Mouse (Mus musculus): ENCODE data around the gene Trim28. TPM values are rescaled to one million over a fixed set of nuclear protein-coding genes. Genes with fewer than 3 reads are reported as not detected.

Gene Trim28
- 32.3 TPM for polyA plus RNA-seq (2017; shearing (Covaris generic))

DNA sequence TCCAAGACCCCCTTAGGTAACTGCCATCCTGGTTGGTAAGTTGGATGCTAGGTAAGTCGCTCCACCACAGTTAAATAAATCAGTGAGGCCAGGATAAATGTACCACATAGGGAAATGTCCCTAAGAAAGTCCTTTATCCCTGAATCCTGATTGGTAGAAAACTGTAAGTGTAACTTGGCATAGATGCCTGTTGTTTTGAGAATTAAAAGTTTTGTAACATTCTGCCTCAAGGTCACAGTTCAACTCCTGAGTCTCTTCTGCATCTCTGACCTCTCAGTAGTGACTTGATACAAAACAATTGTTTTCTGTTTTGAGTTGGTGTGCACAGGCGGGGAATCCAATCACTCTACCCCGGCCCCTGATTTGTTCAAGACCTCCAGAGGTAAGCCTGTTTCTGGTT is at the start of gene Trim28:
TSS of gene Trim28 (plus strand) at position 264 of the 400 bp plus-strand sequence.

DNA sequence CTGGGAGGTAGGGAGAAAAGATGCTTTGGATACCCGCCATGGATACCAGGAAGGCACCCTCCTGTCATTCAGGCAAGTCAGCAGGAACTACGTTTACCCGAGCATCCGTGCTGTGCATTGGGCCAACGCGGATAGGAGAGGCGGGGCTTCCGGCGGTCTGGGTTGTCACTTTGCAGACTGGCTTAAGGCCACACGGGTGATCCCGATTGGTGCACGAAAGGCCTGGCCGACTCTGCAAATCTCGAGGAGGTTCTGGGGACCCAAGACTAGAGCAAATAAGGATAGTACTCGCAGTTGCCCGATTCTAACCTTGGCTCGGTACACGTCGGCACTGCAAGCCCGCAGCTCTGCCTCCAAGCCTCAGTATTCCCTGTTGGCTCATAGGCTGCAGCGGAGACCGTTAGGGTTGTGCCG is 33.2 kb upstream of the Trim28 start, which contains the start of gene Zfp324:
TSS of gene Zfp324 (plus strand) at position 161 of the 414 bp plus-strand sequence.

DNA sequence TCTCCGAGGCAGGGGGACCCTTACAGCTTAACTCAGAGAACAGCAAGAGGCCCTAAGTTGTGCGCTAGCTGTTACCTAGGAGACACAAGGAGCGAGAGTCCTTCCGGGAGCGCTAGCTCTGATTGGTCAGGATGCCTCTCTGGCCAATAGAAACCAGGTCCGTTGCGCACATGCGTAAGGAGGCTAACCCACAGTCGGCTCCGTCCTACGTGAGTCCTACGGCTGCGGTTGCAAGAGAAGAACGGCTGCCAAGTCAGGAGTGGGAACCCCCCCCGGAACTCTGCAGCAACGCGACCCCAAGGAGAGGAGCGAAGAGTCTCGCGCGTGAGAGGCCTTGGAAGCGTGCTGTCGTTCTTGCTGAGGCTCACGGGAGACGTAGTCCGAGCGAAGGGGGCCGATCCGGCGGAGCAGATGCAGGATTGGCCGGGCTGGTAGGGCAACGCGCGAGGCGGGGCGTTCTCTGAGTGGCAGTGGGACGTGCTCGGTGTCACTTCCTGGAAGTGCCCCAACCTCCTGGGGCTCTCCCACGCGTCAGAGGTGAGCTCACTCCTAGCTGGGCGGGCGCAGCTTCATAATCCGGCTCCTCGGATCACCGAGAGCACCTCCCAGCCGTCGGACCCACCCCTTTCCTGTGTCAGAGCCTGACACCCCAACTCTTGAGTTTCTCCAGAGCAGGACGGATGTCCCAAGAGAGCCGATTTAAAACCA is 21.1 kb upstream of the Trim28 start, which contains the start of gene Zfp446:
TSS of gene Zfp446 (plus strand) at position 167 of the 708 bp plus-strand sequence.

DNA sequence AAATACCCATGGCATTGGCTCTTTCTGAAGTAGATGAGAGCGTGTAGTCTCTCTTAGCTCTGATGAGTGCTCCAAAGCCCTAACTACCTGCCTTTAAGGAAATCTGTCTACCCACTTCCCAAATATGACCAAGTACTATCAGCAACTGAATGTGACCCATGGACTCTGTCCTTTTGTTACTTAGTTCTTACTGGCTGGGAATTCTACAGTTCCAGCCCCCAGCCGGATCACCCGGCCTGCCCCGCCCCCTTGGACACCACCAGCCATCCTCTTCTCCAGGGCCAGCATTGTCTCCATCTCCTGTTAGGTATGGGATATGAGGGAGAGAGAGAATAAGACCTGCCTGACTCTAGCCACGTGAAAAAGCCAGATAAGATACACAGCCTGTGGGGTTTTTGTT is 861 bp upstream of the Trim28 start, which contains the start of gene Slc27a5:
TSS of gene Slc27a5 (minus strand) at position 140 of the 400 bp plus-strand sequence.

DNA sequence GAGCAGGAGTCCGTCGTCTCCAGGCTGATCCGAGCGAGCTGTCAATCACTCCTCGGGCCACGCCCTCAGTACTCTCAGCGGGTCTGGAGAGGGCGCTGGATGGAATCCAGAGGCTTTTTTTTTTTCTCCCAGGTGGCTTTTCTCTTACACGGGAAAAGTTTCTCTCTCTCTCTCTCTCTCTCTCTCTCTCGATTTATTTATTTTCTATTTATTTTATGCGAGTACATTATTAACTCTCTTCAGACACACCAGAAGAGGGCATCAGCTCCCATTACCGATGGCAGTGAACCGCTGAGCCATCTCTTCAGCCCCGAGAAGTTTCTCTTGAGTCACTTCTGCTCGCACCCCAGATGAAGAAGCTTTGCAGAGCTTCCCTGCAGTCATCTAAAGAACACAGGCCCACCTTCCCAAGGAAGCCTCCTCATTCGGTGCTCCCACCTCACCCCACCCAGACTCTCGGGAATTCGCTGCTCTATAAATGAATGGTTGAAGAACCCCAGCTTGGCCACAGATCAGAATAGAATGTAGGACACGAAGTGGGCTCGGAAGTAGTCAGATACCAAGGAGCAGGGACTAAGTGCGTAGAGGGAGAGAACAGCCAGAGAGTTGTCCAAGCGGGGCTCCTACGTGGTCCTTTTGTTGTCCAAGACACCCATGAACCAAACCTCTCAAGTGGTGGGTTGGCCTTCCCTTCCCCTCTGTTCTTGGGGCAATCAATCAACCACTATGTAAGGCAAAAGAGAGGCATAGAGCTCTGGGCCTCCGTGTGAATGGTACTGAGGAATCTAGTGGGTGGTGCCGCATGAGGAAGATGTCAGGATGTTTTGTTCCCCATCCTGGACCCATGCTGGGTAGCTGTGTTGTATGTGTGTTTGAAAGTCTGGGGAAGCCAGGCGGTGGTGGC is 11.3 kb downstream of the Trim28 start, which contains the start of gene Zbtb45:
TSS of gene Zbtb45 (minus strand) at position 30 of the 904 bp plus-strand sequence.

DNA sequence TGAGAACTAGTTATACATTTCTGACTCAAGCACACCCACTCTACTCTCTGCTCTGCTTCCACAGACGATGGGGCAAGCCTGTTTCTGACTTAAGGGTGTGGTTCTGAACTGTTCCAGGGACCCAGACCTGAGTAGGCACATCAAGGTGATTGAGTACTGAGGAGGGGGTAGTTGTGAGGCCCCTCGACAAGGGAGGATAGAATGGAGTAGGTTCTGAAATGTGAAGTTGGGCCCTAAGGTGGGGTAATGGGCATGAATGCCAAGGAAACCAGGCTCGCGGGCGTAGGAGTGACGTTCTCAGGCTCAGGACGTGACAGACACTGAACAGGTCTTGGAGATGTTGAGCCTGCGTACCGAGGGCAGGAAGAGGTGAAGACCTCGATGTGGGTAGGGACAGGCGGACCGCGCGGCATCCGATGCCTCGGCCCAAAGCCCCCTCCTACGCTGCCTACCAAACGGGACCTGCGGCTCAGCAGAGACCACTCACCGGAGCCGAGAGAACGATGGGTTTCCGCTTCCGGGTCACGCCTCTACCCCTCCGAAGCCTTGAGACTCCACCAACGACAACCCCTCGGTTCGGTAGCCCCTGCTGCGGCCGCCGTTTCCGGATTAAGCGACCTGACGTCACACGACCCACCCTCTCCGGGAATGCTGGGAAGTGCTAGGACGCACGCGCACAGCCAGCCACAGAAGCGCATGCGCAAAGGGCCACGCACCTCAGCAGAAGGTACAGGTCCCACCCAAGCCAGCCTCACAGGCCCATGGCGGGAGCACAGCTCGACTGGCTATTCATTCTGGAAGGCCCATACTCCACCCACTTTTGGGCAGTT is 35.4 kb downstream of the Trim28 start, which contains the start of gene Chmp2a:
TSS of gene Chmp2a (minus strand) at position 660 of the 830 bp plus-strand sequence.

DNA sequence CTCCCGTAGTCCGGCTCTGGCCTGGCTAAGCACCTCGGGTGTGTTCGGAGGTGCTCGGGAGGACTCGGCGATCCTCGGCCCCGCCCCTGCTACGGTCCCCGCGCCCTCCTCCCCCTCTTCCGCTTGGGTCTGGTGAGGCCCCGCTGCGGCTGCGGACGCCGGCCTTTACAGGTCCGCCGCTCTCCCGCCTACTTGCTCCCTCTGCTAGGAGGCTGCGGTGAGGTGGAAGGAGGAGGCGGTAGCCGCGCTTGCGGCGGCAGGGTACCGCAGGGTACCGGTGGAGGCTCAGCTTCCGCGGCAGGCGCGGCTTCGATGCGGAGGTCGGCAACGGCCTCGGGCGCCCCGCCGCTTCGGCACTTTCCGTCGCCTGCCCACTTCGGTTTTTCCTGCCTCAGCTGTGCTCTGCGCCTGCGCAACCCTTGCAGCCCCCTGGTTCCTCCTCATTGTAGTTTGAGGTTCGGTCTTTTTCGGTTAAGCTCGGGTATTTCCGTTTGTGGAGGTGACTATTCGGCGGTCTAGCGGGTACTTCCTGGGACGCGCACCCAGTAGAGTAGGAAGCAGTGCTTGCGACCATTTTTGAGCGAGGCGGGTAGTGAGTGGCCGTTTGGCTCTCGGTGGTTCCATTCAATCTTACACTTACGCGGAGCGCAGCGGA is 39.1 kb downstream of the Trim28 start, which contains the start of gene Ube2m:
TSS of gene Ube2m (minus strand) at position 375 of the 655 bp plus-strand sequence.

DNA sequence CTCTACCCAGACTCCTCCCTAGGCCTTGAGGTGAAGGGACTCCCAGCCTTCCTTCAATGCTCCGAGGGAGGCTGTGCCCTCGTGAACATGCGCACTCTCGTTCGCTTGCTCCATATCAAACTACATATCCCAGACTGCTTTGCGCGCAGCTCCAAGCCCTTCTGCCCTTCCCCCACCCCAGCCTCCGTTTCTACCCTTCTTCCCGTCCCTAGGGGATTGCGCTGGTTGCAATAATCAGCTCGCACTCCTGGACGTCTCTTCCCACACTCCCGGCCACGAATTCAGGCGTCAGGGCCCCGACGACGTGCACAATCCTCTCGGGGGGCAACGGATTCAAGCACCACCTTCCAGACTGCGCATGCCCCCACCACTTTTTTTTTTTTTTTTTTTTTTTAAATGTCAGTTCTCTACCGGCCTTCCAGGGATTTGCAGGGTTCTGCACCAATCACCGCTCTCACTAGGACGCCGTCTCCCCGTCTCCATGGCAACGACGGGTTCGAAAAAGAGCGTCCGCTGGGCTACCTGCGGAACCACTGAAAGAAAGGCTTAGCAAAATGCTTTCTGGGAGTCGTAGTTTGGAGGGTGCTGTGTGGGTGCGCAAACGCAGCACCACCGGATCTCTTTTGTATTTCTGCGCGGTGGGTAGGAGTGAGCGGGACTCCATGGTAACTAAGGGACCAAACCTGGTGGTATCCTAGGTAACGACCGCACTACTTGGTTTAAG is 55.5 kb downstream of the Trim28 start, which contains the start of gene Mzf1:
TSS of gene Mzf1 (minus strand) at position 478 of the 724 bp plus-strand sequence.

Other genes with a start within 250 kb of the Trim28 start
- 1.0 TPM for gene Zscan18, start 195.5 kb upstream of the Trim28 start, polyA plus RNA-seq (2017; shearing (Covaris generic))
- gene Zfp329, start 180.3 kb upstream of the Trim28 start, polyA plus RNA-seq (2017; shearing (Covaris generic)): 17.0 TPM
- gene Zfp110, start 164.4 kb upstream of the Trim28 start, polyA plus RNA-seq (2017; shearing (Covaris generic)): 82.7 TPM
- gene Zfp128, start 117.9 kb upstream of the Trim28 start, polyA plus RNA-seq (2017; shearing (Covaris generic)): 4.1 TPM
- gene Zscan22, start 101.3 kb upstream of the Trim28 start, polyA plus RNA-seq (2017; shearing (Covaris generic)): 15.3 TPM
- gene Rps5, start 76.8 kb upstream of the Trim28 start, polyA plus RNA-seq (2017; shearing (Covaris generic)): 1,099 TPM
- gene Rnf225, start 71.7 kb upstream of the Trim28 start, polyA plus RNA-seq (2017; shearing (Covaris generic)): not detected
- gene Zfp324, start 33.3 kb upstream of the Trim28 start, polyA plus RNA-seq (2017; shearing (Covaris generic)): 8.2 TPM
- gene Zfp446, start 21.3 kb upstream of the Trim28 start, polyA plus RNA-seq (2017; shearing (Covaris generic)): 11.9 TPM
- gene Slc27a5, start 922 bp upstream of the Trim28 start, polyA plus RNA-seq (2017; shearing (Covaris generic)): not detected
- gene Zbtb45, start 10.9 kb downstream of the Trim28 start, polyA plus RNA-seq (2017; shearing (Covaris generic)): 5.5 TPM
- gene Chmp2a, start 35.7 kb downstream of the Trim28 start, polyA plus RNA-seq (2017; shearing (Covaris generic)): 276 TPM
- 10.8 TPM for gene Ube2m, start 39.2 kb downstream of the Trim28 start, polyA plus RNA-seq (2017; shearing (Covaris generic))
- gene Mzf1, start 55.6 kb downstream of the Trim28 start, polyA plus RNA-seq (2017; shearing (Covaris generic)): 0.79 TPM
- not detected for gene Vmn1r85, start 96.1 kb downstream of the Trim28 start, polyA plus RNA-seq (2017; shearing (Covaris generic))
- not detected for gene Vmn1r86, start 120.8 kb downstream of the Trim28 start, polyA plus RNA-seq (2017; shearing (Covaris generic))
- gene Vmn1r87, start 141.0 kb downstream of the Trim28 start, polyA plus RNA-seq (2017; shearing (Covaris generic)): not detected
- gene Vmn1r88, start 160.5 kb downstream of the Trim28 start, polyA plus RNA-seq (2017; shearing (Covaris generic)): not detected
- gene Vmn1r89, start 213.9 kb downstream of the Trim28 start, polyA plus RNA-seq (2017; shearing (Covaris generic)): not detected